Mouse (Mus musculus) neutrophil, adult 5-6 weeks (primary cell): Measurements from ENCODE around the gene Nrf1. TPM values are rescaled to one million over a fixed set of nuclear protein-coding genes. Genes with fewer than 3 reads are reported as not detected.

Experiments
- total RNA-seq: library from RNA; stranded (forward); fragments of 200-1000 nt; gene quantifications from 2 replicates; pipeline ENCODE4 v1.2.3, GENCODE M21; 2017

Nrf1 gene
- total RNA-seq, 1 experiment from 2014 or later: 91.0 TPM

Other genes starting within 250 kb of the Nrf1 start
- gene Strip2, start 131.0 kb upstream of the Nrf1 start, total RNA-seq: 0.25 TPM in 1 of 2 replicates, not detected in the other